Mouse (Mus musculus) lung, embryonic 14.5 days (tissue): ENCODE results near the gene Robo1. TPM values are rescaled to one million over a fixed set of nuclear protein-coding genes. Genes with fewer than 3 reads are reported as not detected.
A peak's percentile ranks its signal among the peaks of the same experiment; 100 is the strongest.

Experiments
- ATAC-seq: fragments of 200-750 bp; cut with Nextera tagmentation; 2 replicates; pipeline ENCODE4 v1.8.0; 2017; ENCODE audit warnings: mild to moderate bottlenecking, moderate TSS enrichment, moderate library complexity; ENCODE audit not compliant: insufficient read depth
- DNase-seq: peaks from one replicate; pipeline ENCODE4 v3.0.0-alpha.2; 2015
- H3K27ac ChIP-seq: fragments of 300-500 bp; sonication (generic); 2 replicates; pipeline ENCODE4 v1.5.1; 2014; ENCODE audit warnings: low read depth, mild to moderate bottlenecking, moderate library complexity
- H3K27me3 ChIP-seq: fragments of 300-500 bp; sonication (generic); 2 replicates; pipeline ENCODE4 v1.6.1; 2014; ENCODE audit warnings: low read length, control low read depth; ENCODE audit not compliant: insufficient read depth
- H3K36me3 ChIP-seq: fragments of 300-500 bp; sonication (generic); 2 replicates; pipeline ENCODE4 v1.6.1; 2014; ENCODE audit warnings: control low read depth; ENCODE audit not compliant: insufficient read depth
- H3K4me1 ChIP-seq: fragments of 300-500 bp; sonication (generic); 2 replicates; pipeline ENCODE4 v1.6.1; 2014; ENCODE audit warnings: antibody characterized with exemption, control low read depth; ENCODE audit not compliant: insufficient read depth
- H3K4me2 ChIP-seq: fragments of 300-500 bp; sonication (generic); 2 replicates; pipeline ENCODE4 v1.6.1; 2014; ENCODE audit warnings: mild to moderate bottlenecking
- H3K4me3 ChIP-seq: fragments of 300-500 bp; sonication (generic); 2 replicates; pipeline ENCODE4 v1.5.1; 2014; ENCODE audit warnings: low read depth, low read length
- H3K9ac ChIP-seq: fragments of 300-500 bp; sonication (generic); 2 replicates; pipeline ENCODE4 v1.6.1; 2014
- H3K9me3 ChIP-seq: fragments of 300-500 bp; sonication (generic); 2 replicates; pipeline ENCODE4 v1.6.1; 2016; ENCODE audit warnings: low read depth, low read length, control low read depth
- CTCF ChIP-seq: IDR thresholded peaks from 2 replicates; pipeline ENCODE4 v1.5.1; 2016; ENCODE audit warnings: antibody characterized with exemption, low read depth
- WGBS: fragments of 180-500 bp; shearing (Covaris S2); extraction: QIAGEN DNeasy Blood & Tissue Kit; methylation state at CpG from one replicate; pipeline ENCODE4 v1.1.7; 2014; 5-methylcytosine and 5-hydroxymethylcytosine counted together
- polyA plus RNA-seq: library from polyadenylated mRNA; unstranded; fragments of >200 nt; fragmentation: Nextera tagmentation; extraction: Ambion mirVana; gene quantifications from 2 replicates; pipeline ENCODE4 v1.2.1, GENCODE M21; 2014

Gene Robo1
- 34.6 and 38.6 TPM in 2 replicates for polyA plus RNA-seq

- Histone ChIP-seq H3K4me2 (no peak within 1 kb of the TSS), H3K4me1 (no peaks in the 10 kb centered on the region), H3K9ac (no peak within 1 kb of the TSS), H3K4me3 (no peak within 1 kb of the TSS), H3K27me3 (no peaks in the 10 kb centered on the region), H3K27ac (no peak within 1 kb of the TSS), H3K36me3 (no peaks in the 10 kb centered on the region), H3K9me3 (no peaks in the 10 kb centered on the region)
- TF ChIP-seq CTCF = no peak
- whole genome bisulfite sequencing = 55% methylated on average over 8 of the region's 8 CpGs
- ATAC-seq (no peak), DNase-seq (peak; percentile 14)
Observed at GRCm38 (mm10) chr16:72307537-72308330, at the start of gene Robo1. Robo1 (plus strand) TSS chr16:72308306.

- TF ChIP-seq CTCF = no peak
- DNase-seq = no peak
- WGBS = 70% methylated on average over 10 of the region's 10 CpGs
- Histone ChIP-seq H3K4me1 (no peaks in the 10 kb centered on the region), H3K9me3 (no peaks in the 10 kb centered on the region), H3K27me3 (no peaks in the 10 kb centered on the region), H3K36me3 (no peaks in the 10 kb centered on the region), H3K4me3 (no peak overlapping the region), H3K4me2 (no peak overlapping the region), H3K9ac (no peak overlapping the region), H3K27ac (no peak overlapping the region)
- no peak for ATAC-seq
Observed at GRCm38 (mm10) chr16:72267839-72268238, 40.3 kb upstream of the Robo1 start.

GRCm38 (mm10) chr16:72276390-72277074 is 31.6 kb upstream of the Robo1 start:
- TF ChIP-seq CTCF = no peak
- Histone ChIP-seq H3K27me3 (no peaks in the 10 kb centered on the region), H3K4me1 (no peaks in the 10 kb centered on the region), H3K4me2 (no peak overlapping the region), H3K27ac (no peak overlapping the region), H3K4me3 (no peak overlapping the region), H3K36me3 (no peaks in the 10 kb centered on the region), H3K9ac (no peak overlapping the region), H3K9me3 (no peaks in the 10 kb centered on the region)
- 72% methylated on average over 3 of the region's 3 CpGs for WGBS
- ATAC-seq (no peak), DNase-seq (no peak)

DNA sequence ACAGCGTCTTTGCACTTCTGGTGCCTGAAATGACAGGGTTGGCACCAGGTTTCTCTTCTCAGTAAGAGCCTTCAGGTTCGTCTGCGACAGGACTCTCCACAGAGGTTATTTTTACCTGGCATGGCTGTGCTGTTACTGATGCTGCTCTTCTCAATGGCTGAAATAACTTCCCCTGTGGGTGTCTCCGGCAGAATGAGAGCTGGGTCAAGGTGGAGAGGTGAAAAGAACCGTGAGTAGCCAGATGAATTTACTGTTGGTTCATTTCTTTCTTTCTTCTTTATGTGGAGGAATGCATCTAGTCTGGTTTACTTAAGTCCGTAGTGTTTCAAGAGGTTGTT is 194 bp downstream of the Robo1 start:
- 57% methylated on average over 6 of the region's 6 CpGs for WGBS
- ATAC-seq (no peak), DNase-seq (no peak)
- Histone ChIP-seq H3K9me3 (no peaks in the 10 kb centered on the region), H3K27me3 (no peaks in the 10 kb centered on the region), H3K4me2 (no peak overlapping the region), H3K4me3 (no peak overlapping the region), H3K36me3 (no peaks in the 10 kb centered on the region), H3K4me1 (no peaks in the 10 kb centered on the region), H3K27ac (no peak overlapping the region), H3K9ac (no peak overlapping the region)
- TF ChIP-seq CTCF = no peak

GRCm38 (mm10) chr16:72327321-72327720 is 19.2 kb downstream of the Robo1 start:
- Histone ChIP-seq H3K4me1 (no peaks in the 10 kb centered on the region), H3K4me3 (no peak overlapping the region), H3K36me3 (no peaks in the 10 kb centered on the region), H3K9ac (no peak overlapping the region), H3K9me3 (no peaks in the 10 kb centered on the region), H3K27ac (no peak overlapping the region), H3K4me2 (no peak overlapping the region), H3K27me3 (no peaks in the 10 kb centered on the region)
- no peak for ATAC-seq
- no peak for TF ChIP-seq CTCF
- no peak for DNase-seq
- 46% methylated on average over 8 of the region's 8 CpGs for WGBS

GRCm38 (mm10) chr16:72328579-72328978 is 20.5 kb downstream of the Robo1 start:
- Histone ChIP-seq H3K9ac (no peak overlapping the region), H3K4me1 (no peaks in the 10 kb centered on the region), H3K9me3 (no peaks in the 10 kb centered on the region), H3K27me3 (no peaks in the 10 kb centered on the region), H3K27ac (no peak overlapping the region), H3K4me3 (no peak overlapping the region), H3K4me2 (no peak overlapping the region), H3K36me3 (no peaks in the 10 kb centered on the region)
- 77% methylated on average over 3 of the region's 3 CpGs for WGBS
- DNase-seq (no peak), ATAC-seq (no peak)
- TF ChIP-seq CTCF = no peak

GRCm38 (mm10) chr16:72337757-72338156 is 29.7 kb downstream of the Robo1 start:
- H3K27ac ChIP-seq = no peak overlapping the region
- DNase-seq (no peak), ATAC-seq (no peak)
- no peaks in the 10 kb centered on the region for H3K27me3 ChIP-seq
- no peak overlapping the region for H3K4me2 ChIP-seq
- H3K4me1 ChIP-seq = no peaks in the 10 kb centered on the region
- H3K4me3 ChIP-seq = no peak overlapping the region
- TF ChIP-seq CTCF = no peak
- no peaks in the 10 kb centered on the region for H3K9me3 ChIP-seq
- H3K9ac ChIP-seq = no peak overlapping the region
- H3K36me3 ChIP-seq = no peaks in the 10 kb centered on the region
- WGBS = 83% methylated on average over 1 of the region's 1 CpGs
